Mouse (Mus musculus) CH12.LX (cell line): ENCODE data around the gene Gm17018. TPM values are rescaled to one million over a fixed set of nuclear protein-coding genes. Genes with fewer than 3 reads are reported as not detected.

Experiments used
- DNase-seq: peaks from one replicate; pipeline ENCODE4 v3.0.0-alpha.2; 2013; ENCODE audit errors: extremely low read depth
- H3K27ac ChIP-seq: 2 replicates; pipeline ENCODE4 v1.5.1; 2012; ENCODE audit warnings: low read depth, mild to moderate bottlenecking, control low read depth, moderate library complexity; ENCODE audit not compliant: insufficient read depth
- H3K27me3 ChIP-seq: replicated peaks from 2 replicates; pipeline ENCODE3; 2012; ENCODE audit warnings: inconsistent platforms
- H3K36me3 ChIP-seq, 2 experiments: replicated peaks in 1 of 2; 2 replicates each; pipeline versions ENCODE3 to v1.6.1; 2012; ENCODE audit warnings: inconsistent platforms in 1 of 2, low read length in 1 of 2, mild to moderate bottlenecking in 1 of 2, mixed read lengths in 1 of 2, moderate library complexity in 1 of 2; ENCODE audit not compliant: control insufficient read depth in 1 of 2, insufficient read depth in 1 of 2
- H3K4me1 ChIP-seq, 2 experiments: 2 replicates each; pipeline ENCODE4 v1.6.1; 2012; ENCODE audit warnings: inconsistent platforms in 1 of 2, moderate library complexity in 1 of 2; ENCODE audit not compliant: insufficient read depth in 2 of 2, control insufficient read depth in 1 of 2
- H3K4me2 ChIP-seq: 2 replicates; pipeline ENCODE4 v1.6.1; 2012; ENCODE audit warnings: low read depth, mild to moderate bottlenecking, control low read depth; ENCODE audit not compliant: poor library complexity, insufficient read depth, severe bottlenecking
- H3K4me3 ChIP-seq, 3 experiments: fragments of 150-350 bp in 1 of 3; sonication (generic) in 1 of 3; replicated peaks in 1 of 3; 2 replicates each; pipeline versions ENCODE3 to v1.5.1; 2011 to 2012; ENCODE audit warnings: low read depth in 2 of 3, low read length in 2 of 3, mild to moderate bottlenecking in 2 of 3, moderate library complexity in 2 of 3, control low read depth in 1 of 3, improper control_type of control experiment in 1 of 3, inconsistent platforms in 1 of 3, mixed read lengths in 1 of 3; ENCODE audit not compliant: poor library complexity in 1 of 3
- H3K79me2 ChIP-seq: replicated peaks from 2 replicates; pipeline ENCODE4 v1.6.1; 2012; ENCODE audit warnings: mild to moderate bottlenecking, moderate library complexity; ENCODE audit not compliant: control insufficient read depth, poor library complexity, insufficient read depth, severe bottlenecking; ENCODE audit errors: extremely low read depth
- H3K9ac ChIP-seq: 2 replicates; pipeline ENCODE4 v1.6.1; 2012; ENCODE audit warnings: low read depth, mild to moderate bottlenecking, control low read depth, moderate library complexity; ENCODE audit not compliant: insufficient read depth
- H3K9me3 ChIP-seq: replicated peaks from 2 replicates; pipeline ENCODE3; 2012; ENCODE audit warnings: low read length, inconsistent platforms, mixed read lengths
- CHD1 ChIP-seq: IDR thresholded peaks from 2 replicates; pipeline ENCODE4 v1.6.1; 2012; ENCODE audit warnings: low read depth, low read length, improper control_type of control experiment, inconsistent platforms
- CTCF ChIP-seq, 2 experiments: IDR thresholded peaks in 1 of 2; conservative IDR thresholded peaks in 1 of 2; 2 replicates each; pipeline ENCODE4 v1.5.1; 2011 to 2012; ENCODE audit warnings: low read depth in 2 of 2, low read length in 2 of 2, improper control_type of control experiment in 1 of 2, inconsistent platforms in 1 of 2, mild to moderate bottlenecking in 1 of 2, moderate library complexity in 1 of 2
- E2F4 ChIP-seq: IDR thresholded peaks from 2 replicates; pipeline ENCODE4 v1.6.1; 2011; ENCODE audit warnings: low read depth, low read length, improper control_type of control experiment; ENCODE audit not compliant: insufficient replicate concordance
- ELF1 ChIP-seq: IDR thresholded peaks from 2 replicates; pipeline ENCODE4 v1.6.1; 2014; ENCODE audit warnings: low read depth, mild to moderate bottlenecking, inconsistent platforms, low read length, improper control_type of control experiment
- EP300 ChIP-seq: IDR thresholded peaks from 2 replicates; pipeline ENCODE4 v1.6.1; 2011; ENCODE audit warnings: low read length, improper control_type of control experiment
- ETS1 ChIP-seq: conservative IDR thresholded peaks from 2 replicates; pipeline ENCODE4 v1.6.1; 2012; ENCODE audit warnings: low read depth, mild to moderate bottlenecking, inconsistent platforms, low read length, improper control_type of control experiment, moderate library complexity
- HCFC1 ChIP-seq: IDR thresholded peaks from 2 replicates; pipeline ENCODE4 v1.6.1; 2012; ENCODE audit warnings: low read depth, mild to moderate bottlenecking, inconsistent platforms, low read length, improper control_type of control experiment
- IRF4 ChIP-seq: IDR thresholded peaks from 2 replicates; pipeline ENCODE4 v1.6.1; 2014; ENCODE audit warnings: low read depth, mild to moderate bottlenecking, inconsistent platforms, low read length, improper control_type of control experiment
- JUN ChIP-seq: IDR thresholded peaks from 2 replicates; pipeline ENCODE4 v1.6.1; 2011; ENCODE audit warnings: low read depth, mild to moderate bottlenecking, low read length, improper control_type of control experiment, moderate library complexity; ENCODE audit not compliant: insufficient read depth
- JUND ChIP-seq: conservative IDR thresholded peaks from 2 replicates; pipeline ENCODE4 v1.6.1; 2011; ENCODE audit warnings: low read depth, low read length, improper control_type of control experiment
- KAT2A ChIP-seq: IDR thresholded peaks from 2 replicates; pipeline ENCODE4 v1.6.1; 2012; ENCODE audit warnings: low read length, improper control_type of control experiment, inconsistent platforms; ENCODE audit not compliant: insufficient replicate concordance
- MAFK ChIP-seq: IDR thresholded peaks from 2 replicates; pipeline ENCODE4 v1.6.1; 2011; ENCODE audit warnings: low read length, improper control_type of control experiment; ENCODE audit not compliant: insufficient replicate concordance
- MAX ChIP-seq: IDR thresholded peaks from 2 replicates; pipeline ENCODE4 v1.6.1; 2011; ENCODE audit warnings: low read length, improper control_type of control experiment
- MEF2A ChIP-seq: IDR thresholded peaks from 2 replicates; pipeline ENCODE4 v1.6.1; 2014; ENCODE audit warnings: low read depth, mild to moderate bottlenecking, inconsistent platforms, low read length, improper control_type of control experiment, borderline replicate concordance
- MXI1 ChIP-seq: IDR thresholded peaks from 2 replicates; pipeline ENCODE4 v1.6.1; 2011; ENCODE audit warnings: mild to moderate bottlenecking, low read depth, low read length, improper control_type of control experiment
- MYC ChIP-seq: IDR thresholded peaks from 2 replicates; pipeline ENCODE4 v1.6.1; 2011; ENCODE audit warnings: low read depth, mild to moderate bottlenecking, improper control_type of control experiment, low read length
- NRF1 ChIP-seq: IDR thresholded peaks from 2 replicates; pipeline ENCODE4 v1.6.1; 2014; ENCODE audit warnings: low read depth, mild to moderate bottlenecking, inconsistent platforms, low read length, improper control_type of control experiment, moderate library complexity
- PAX5 ChIP-seq: IDR thresholded peaks from 2 replicates; pipeline ENCODE4 v1.6.1; 2012; ENCODE audit warnings: low read length, inconsistent platforms, mixed read lengths
- POLR2AphosphoS2 ChIP-seq: IDR thresholded peaks from 2 replicates; pipeline ENCODE4 v1.6.1; 2011; ENCODE audit warnings: low read depth, low read length, improper control_type of control experiment
- RAD21 ChIP-seq: IDR thresholded peaks from 2 replicates; pipeline ENCODE4 v1.6.1; 2011; ENCODE audit warnings: low read depth, mild to moderate bottlenecking, low read length, improper control_type of control experiment, moderate library complexity
- RCOR1 ChIP-seq: conservative IDR thresholded peaks from 2 replicates; pipeline ENCODE4 v1.6.1; 2012; ENCODE audit warnings: low read depth, mild to moderate bottlenecking, inconsistent platforms, low read length, improper control_type of control experiment
- SIN3A ChIP-seq: IDR thresholded peaks from 2 replicates; pipeline ENCODE4 v1.6.1; 2012; ENCODE audit warnings: low read length, improper control_type of control experiment, inconsistent platforms
- TBP ChIP-seq: conservative IDR thresholded peaks from 2 replicates; pipeline ENCODE4 v1.6.1; 2011; ENCODE audit warnings: low read depth, low read length, improper control_type of control experiment
- TCF12 ChIP-seq: IDR thresholded peaks from 2 replicates; pipeline ENCODE4 v1.6.1; 2014; ENCODE audit warnings: low read depth, mild to moderate bottlenecking, inconsistent platforms, low read length, improper control_type of control experiment
- UBTF ChIP-seq: IDR thresholded peaks from 2 replicates; pipeline ENCODE4 v1.6.1; 2012; ENCODE audit warnings: low read depth, mild to moderate bottlenecking, inconsistent platforms, low read length, improper control_type of control experiment, moderate library complexity
- USF1 ChIP-seq: IDR thresholded peaks from 2 replicates; pipeline ENCODE4 v1.6.1; 2014; ENCODE audit warnings: low read depth, mild to moderate bottlenecking, inconsistent platforms, low read length, improper control_type of control experiment
- USF2 ChIP-seq: conservative IDR thresholded peaks from 2 replicates; pipeline ENCODE4 v1.6.1; 2011; ENCODE audit warnings: low read depth, low read length, improper control_type of control experiment
- ZC3H11A ChIP-seq: IDR thresholded peaks from 2 replicates; pipeline ENCODE4 v1.6.1; 2012; ENCODE audit warnings: low read depth, mild to moderate bottlenecking, inconsistent platforms, low read length, improper control_type of control experiment
- ZKSCAN1 ChIP-seq: IDR thresholded peaks from 2 replicates; pipeline ENCODE4 v1.6.1; 2012; ENCODE audit warnings: low read depth, inconsistent platforms, low read length, improper control_type of control experiment, borderline replicate concordance
- ZMIZ1 ChIP-seq: IDR thresholded peaks from 2 replicates; pipeline ENCODE4 v1.6.1; 2012; ENCODE audit warnings: low read depth, mild to moderate bottlenecking, inconsistent platforms, low read length, improper control_type of control experiment
- ZNF384 ChIP-seq: IDR thresholded peaks from 2 replicates; pipeline ENCODE4 v1.6.1; 2012; ENCODE audit warnings: low read depth, low read length, improper control_type of control experiment, inconsistent platforms
- dilution Hi-C: fragments of 300-500 bp; cut with MboI; formaldehyde crosslinking; loops from 2 replicates; pipeline ENCODE4 v1.14.3; 2020; ENCODE audit warnings: low sequenced_read_pairs; ENCODE audit not compliant: extremely low pct_unique_long_range_greater_than_20kb, extremely low pct_ligation_motif_present
- in situ Hi-C: fragments of 300-500 bp; cut with MboI; formaldehyde crosslinking; loops from 3 replicates; pipeline ENCODE4 v1.14.3; 2019; ENCODE audit warnings: low sequenced_read_pairs, low pct_ligation_motif_present, low pct_unique_long_range_greater_than_20kb, mixed read lengths
- polyA plus RNA-seq: library from polyadenylated mRNA; unstranded; fragments of >175 nt; gene quantifications from 2 replicates; pipeline ENCODE4 v1.2.1, GENCODE M21; 2012; ENCODE audit warnings: low read depth; ENCODE audit not compliant: insufficient read length
- total RNA-seq, 2 experiments: library from RNA; depleted of rRNA; stranded (reverse); fragments of 300-350 nt in 1 of 2; fragments of >200 nt in 1 of 2; gene quantifications; 2 replicates each; pipeline ENCODE4 v1.2.3; 2012 to 2014

Gene Gm17018
- total and polyA plus RNA-seq, 3 experiments, result 18.5 to 40.4 (median 34.4) TPM

DNA sequence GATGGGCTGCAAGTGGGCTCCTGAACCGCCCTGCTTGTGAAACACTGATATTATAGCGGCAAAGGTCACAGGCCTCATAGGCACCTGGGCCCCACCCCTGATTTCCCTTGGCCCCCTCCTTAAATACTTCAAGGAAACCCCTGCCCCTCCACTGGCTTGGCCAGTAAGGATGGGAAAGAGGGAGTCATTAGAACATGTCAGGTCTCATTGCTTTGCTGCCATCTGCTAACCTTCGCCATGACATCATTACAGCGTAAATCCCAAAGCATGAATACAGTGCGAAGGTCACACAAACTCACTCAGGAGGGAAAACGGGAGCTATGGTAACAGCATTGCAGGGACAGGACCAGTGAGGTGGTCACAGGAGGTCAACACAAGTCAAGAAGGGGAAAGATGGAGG, 36.0 kb downstream of the Gm17018 start:
- in situ Hi-C loops, result no loop called here

DNA sequence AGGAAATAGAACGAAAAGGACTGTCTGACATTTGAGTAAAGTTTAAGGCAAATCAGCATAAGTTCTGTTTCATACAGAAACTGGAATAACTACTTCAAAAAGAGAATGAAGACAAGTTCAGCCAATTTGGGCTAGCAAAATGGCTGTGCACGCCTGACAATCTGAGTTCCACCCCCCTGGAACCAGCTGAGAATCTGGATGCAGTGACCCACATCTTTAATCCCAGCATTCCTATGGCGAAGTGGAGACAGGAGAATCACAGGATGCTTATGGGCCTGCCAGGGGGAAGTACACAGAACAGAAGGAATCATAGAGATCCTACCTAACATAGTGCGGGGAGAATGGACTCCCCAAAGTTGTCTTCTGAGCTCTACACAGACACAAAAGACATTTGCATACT, 36.7 kb downstream of the Gm17018 start:
- Histone ChIP-seq H3K9me3 (no peaks in the 10 kb centered on the region), H3K9ac (no peak overlapping the region), H3K4me3 (no peak overlapping the region), H3K27me3 (no peaks in the 10 kb centered on the region), H3K36me3 (peaks cover 0 to 8% of the 10 kb centered on the region in 2 experiments), H3K4me2 (no peak overlapping the region), H3K4me1 (no peaks in the 10 kb centered on the region; a peak in 1 of 4 replicates), H3K27ac (no peak overlapping the region), H3K79me2 (no peaks in the 10 kb centered on the region)
- in situ Hi-C loops (no loop called here), dilution Hi-C loops (no loop called here)
- DNase-seq, result no peak
- TF ChIP-seq POLR2AphosphoS2 (no peak), ZC3H11A (no peak), ZNF384 (no peak), USF2 (no peak), PAX5 (no peak), JUN (no peak), TCF12 (no peak), NRF1 (no peak), MXI1 (no peak), CHD1 (no peak), E2F4 (no peak), ELF1 (no peak), EP300 (no peak), USF1 (no peak), ETS1 (no peak), SIN3A (no peak), CTCF (conservative IDR thresholded peaks at IDR 0.05 in 1 of 2, IDR thresholded peaks at IDR 0.05 in 1 of 2; ENCODE audit: low read depth in 2 of 2, low read length in 2 of 2) (no peak), KAT2A (no peak)

More for the DNA sequence above, 36.0 kb downstream of the Gm17018 start:
- H3K27me3 ChIP-seq, result no peaks in the 10 kb centered on the region
- no peak overlapping the region for H3K9ac ChIP-seq
- TF ChIP-seq CHD1 (no peak), ELF1 (no peak), ZMIZ1 (no peak), MYC (no peak), MXI1 (no peak), JUN (no peak), USF2 (no peak), ZKSCAN1 (no peak), IRF4 (no peak), RCOR1 (no peak), POLR2AphosphoS2 (no peak), CTCF (conservative IDR thresholded peaks at IDR 0.05 in 1 of 2, IDR thresholded peaks at IDR 0.05 in 1 of 2; ENCODE audit: low read depth in 2 of 2, low read length in 2 of 2) (no peak), UBTF (no peak), JUND (no peak), MAFK (no peak), HCFC1 (no peak), MAX (no peak), MEF2A (no peak), TBP (no peak), RAD21 (no peak)
- no peaks in the 10 kb centered on the region for H3K79me2 ChIP-seq
- no peak for DNase-seq
- no peak overlapping the region for H3K4me2 ChIP-seq
- peaks cover 0 to 7% of the 10 kb centered on the region in 2 experiments; a peak in 2 of 4 replicates for H3K4me1 ChIP-seq
- no peak overlapping the region for H3K4me3 ChIP-seq
- no peaks in the 10 kb centered on the region for H3K9me3 ChIP-seq
- H3K27ac ChIP-seq, result no peak overlapping the region
- peaks cover 0 to 4% of the 10 kb centered on the region in 2 experiments for H3K36me3 ChIP-seq
- dilution Hi-C loops, result no loop called here
